Comparison of ENCODE assay signal across 8 mouse cellular contexts in the genomic region with DNA sequence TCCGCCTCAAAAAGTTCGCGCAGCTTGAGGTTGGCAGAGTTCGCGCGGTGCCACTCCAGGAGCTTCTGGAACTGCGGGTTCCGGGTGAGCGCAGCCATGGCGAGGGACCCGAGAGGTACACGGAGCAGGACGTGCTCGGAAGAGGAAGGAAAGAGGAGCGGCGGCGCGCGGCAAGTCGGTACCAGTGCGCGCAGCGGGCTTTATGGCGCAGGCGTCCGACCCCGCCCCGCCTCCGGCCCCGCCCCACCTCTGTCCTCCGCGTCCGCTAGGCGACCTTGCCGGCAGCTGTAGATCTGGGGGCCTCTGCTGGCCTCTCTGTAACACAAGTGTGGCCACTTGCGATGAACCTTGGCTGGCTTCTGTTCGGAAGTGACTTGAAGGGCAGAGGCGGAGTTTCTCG. TPM values are rescaled to one million over a fixed set of nuclear protein-coding genes. Genes with fewer than 3 reads are reported as not detected.
DNase-seq lines count a peak whose midpoint lies in the region; ATAC-seq and TF ChIP-seq lines count a peak whose summit lies in the region.

Gpi1 (minus strand) TSS at position 221 of the 400 bp plus-strand sequence.

- ATAC-seq in common myeloid progenitor, adult 5-6 weeks (replicated peaks; ENCODE audit: low read depth, poor library complexity, severe bottlenecking), result peak; percentile 59
- ATAC-seq in hindbrain, embryonic 16.5 days, result peak; percentile 60
- ATAC-seq in megakaryocyte, adult 5-6 weeks (ENCODE audit: poor library complexity, severe bottlenecking), result peak; percentile 70

- intact Hi-C loops in gastrocnemius, adult 2 months (cut with DNase I), result no loop called here
- intact Hi-C loops in left cerebral cortex, adult 2 months (cut with DNase I), result no loop called here

- peak within 1 kb of the TSS; percentile 77 for H3K9ac ChIP-seq in hindbrain, embryonic 16.5 days (ENCODE audit: low read depth, low read length)

- peak within 1 kb of the TSS; percentile 76 for H3K4me2 ChIP-seq in hindbrain, embryonic 16.5 days (ENCODE audit: low read length)

- peak; percentile 86 to 92 for DNase-seq in adrenal gland, adult (ENCODE audit: inconsistent age in 2 of 2, low spot score in 1 of 2)
- peak; percentile 92 for DNase-seq in gastrocnemius, adult 2 months
- DNase-seq in left cerebral cortex, adult 2 months (ENCODE audit: extremely low spot score in 1 of 2, low spot score in 2 of 2), result peak; percentile 76 to 83
- DNase-seq in right cerebral cortex, adult 18-20 months, result peak; percentile 82
- DNase-seq in urinary bladder, postnatal 25 days (ENCODE audit: low spot score), result peak; percentile 75

- no peaks in the 10 kb centered on the region for H3K27me3 ChIP-seq in hindbrain, embryonic 16.5 days (replicated peaks; ENCODE audit: control insufficient read depth, insufficient read depth, low read length)

- H3K36me3 ChIP-seq in hindbrain, embryonic 16.5 days (ENCODE audit: control insufficient read depth, insufficient read depth, low read length), result peaks cover 12% of the 10 kb centered on the region; the same call in 1 of the 2 replicates

- TF ChIP-seq CTCF in gastrocnemius, adult 2 months (IDR thresholded peaks at IDR 0.05), result peak; percentile 46
- TF ChIP-seq CTCF in left cerebral cortex, adult 2 months (IDR thresholded peaks at IDR 0.05), result peak; percentile 34

- no peaks in the 10 kb centered on the region for H3K9me3 ChIP-seq in hindbrain, embryonic 16.5 days (ENCODE audit: control insufficient read depth, low read length)

- H3K27ac ChIP-seq in gastrocnemius, adult 2 months, result peak within 1 kb of the TSS; percentile 99
- H3K27ac ChIP-seq in hindbrain, embryonic 16.5 days (ENCODE audit: low read depth, low read length), result peak within 1 kb of the TSS; percentile 88
- H3K27ac ChIP-seq in left cerebral cortex, adult 2 months, result peak within 1 kb of the TSS; percentile 94

- WGBS in hindbrain, embryonic 16.5 days, result under 1% methylated on average over 39 of the region's 39 CpGs

- H3K4me1 ChIP-seq in hindbrain, embryonic 16.5 days (ENCODE audit: control insufficient read depth, insufficient read depth, low read depth, low read length), result peaks cover 34% of the 10 kb centered on the region

- H3K4me3 ChIP-seq in gastrocnemius, adult 2 months, result peak within 1 kb of the TSS; percentile 92
- H3K4me3 ChIP-seq in hindbrain, embryonic 16.5 days (ENCODE audit: low read length), result peak within 1 kb of the TSS; percentile 71
- H3K4me3 ChIP-seq in left cerebral cortex, adult 2 months, result peak within 1 kb of the TSS; percentile 90

RNA-seq across cellular contexts. Expression of gene Gpi1, which starts in this region (rescaled TPM):
- 250 and 350 TPM in 2 replicates for total RNA-seq in common myeloid progenitor, adult 5-6 weeks (2017)
- 1,000 to 10,000 TPM in 1 of 2 experiments, 100 to 1,000 TPM in 1; 882 to 1,223 TPM for total RNA-seq in gastrocnemius, adult 2 months (2021)
- 355 and 401 TPM in 2 replicates for polyA plus RNA-seq in hindbrain, embryonic 16.5 days (2015; fragmentation: Nextera tagmentation; extraction: Ambion mirVana)
- total RNA-seq in left cerebral cortex, adult 2 months (2021), result 100 to 1,000 TPM; 642 to 716 TPM
- total RNA-seq in megakaryocyte, adult 5-6 weeks (2015), result 345 and 348 TPM in 2 replicates
- total RNA-seq in megakaryocyte, adult 5-6 weeks (2017), result 393 and 429 TPM in 2 replicates

Comparison
In these comparisons a context has a peak if more than half of its experiments do, and no peak if none do; other contexts are left out.
1. Peak in every context shown above with its lines: DNase-seq, ATAC-seq, H3K4me3 ChIP-seq and H3K27ac ChIP-seq.